8 mouse cellular contexts compared by ENCODE assay signal in genomic region chr11:116110131-116110530, GRCm38 (mm10). TPM values are rescaled to one million over a fixed set of nuclear protein-coding genes. Genes with fewer than 3 reads are reported as not detected.
A peak's percentile ranks its signal among the peaks of the same experiment; 100 is the strongest.
DNase-seq lines count a peak whose midpoint lies in the region; ATAC-seq and TF ChIP-seq lines count a peak whose summit lies in the region.

No protein-coding gene starts in this region.

- H3K27me3 ChIP-seq in forebrain, embryonic 15.5 days = peaks cover 67% of the 10 kb centered on the region
- H3K27me3 ChIP-seq in limb, embryonic 12.5 days = peaks cover 77% of the 10 kb centered on the region
- H3K27me3 ChIP-seq in midbrain, embryonic 13.5 days = peaks cover 74% of the 10 kb centered on the region

- ATAC-seq in forebrain, embryonic 15.5 days (replicated peaks) = 0 out of 2 replicates have a peak, but pooled peaks have one; percentile 29
- no peak for ATAC-seq in limb, embryonic 12.5 days (ENCODE audit: insufficient number of reproducible peaks, insufficient read depth, low FRiP score, low TSS enrichment, low read depth)
- ATAC-seq in midbrain, embryonic 13.5 days = no peak

- peaks cover 34% of the 10 kb centered on the region for H3K4me1 ChIP-seq in forebrain, embryonic 15.5 days
- peaks cover 47% of the 10 kb centered on the region for H3K4me1 ChIP-seq in limb, embryonic 12.5 days (replicated peaks)
- peaks cover 39% of the 10 kb centered on the region for H3K4me1 ChIP-seq in midbrain, embryonic 13.5 days (replicated peaks)

- WGBS in forebrain, embryonic 15.5 days = under 1% methylated on average over 25 of the region's 35 CpGs
- WGBS in limb, embryonic 12.5 days = 1% methylated on average over 35 of the region's 35 CpGs
- 2% methylated on average over 28 of the region's 35 CpGs for WGBS in midbrain, embryonic 13.5 days

- H3K9ac ChIP-seq in forebrain, embryonic 15.5 days (replicated peaks) = no peak overlapping the region
- peak overlapping the region; percentile 52 for H3K9ac ChIP-seq in limb, embryonic 12.5 days (replicated peaks)
- peak overlapping the region; percentile 29; the same call in 1 of the 2 replicates for H3K9ac ChIP-seq in midbrain, embryonic 13.5 days (replicated peaks)

- DNase-seq in layer of hippocampus, adult 2 months (ENCODE audit: low spot score in 2 of 2) = no peak
- DNase-seq in layer of hippocampus, postnatal 36 days = no peak
- DNase-seq in heart, postnatal 4 days = peak; percentile 93
- DNase-seq in cerebellum, adult 9-11 months = no peak
- no peak for DNase-seq in thymus, postnatal 36 days

- H3K9me3 ChIP-seq in forebrain, embryonic 15.5 days = no peaks in the 10 kb centered on the region
- H3K9me3 ChIP-seq in limb, embryonic 12.5 days = no peaks in the 10 kb centered on the region
- H3K9me3 ChIP-seq in midbrain, embryonic 13.5 days = no peaks in the 10 kb centered on the region

- no peaks in the 10 kb centered on the region for H3K36me3 ChIP-seq in forebrain, embryonic 15.5 days
- H3K36me3 ChIP-seq in limb, embryonic 12.5 days = no peaks in the 10 kb centered on the region
- no peaks in the 10 kb centered on the region for H3K36me3 ChIP-seq in midbrain, embryonic 13.5 days

- peak overlapping the region; percentile 79 for H3K27ac ChIP-seq in layer of hippocampus, adult 2 months
- no peak overlapping the region for H3K27ac ChIP-seq in forebrain, embryonic 15.5 days (replicated peaks)
- H3K27ac ChIP-seq in limb, embryonic 12.5 days = no peak overlapping the region
- H3K27ac ChIP-seq in midbrain, embryonic 13.5 days = no peak overlapping the region

- TF ChIP-seq CTCF in layer of hippocampus, adult 2 months (conservative IDR thresholded peaks at IDR 0.05) = no peak

- H3K4me3 ChIP-seq in layer of hippocampus, adult 2 months = peak overlapping the region; percentile 56
- peak overlapping the region; percentile 35 for H3K4me3 ChIP-seq in forebrain, embryonic 15.5 days
- peak overlapping the region; percentile 44 for H3K4me3 ChIP-seq in limb, embryonic 12.5 days (replicated peaks)
- H3K4me3 ChIP-seq in midbrain, embryonic 13.5 days (replicated peaks) = peak overlapping the region; percentile 37

- peak overlapping the region; percentile 46 for H3K4me2 ChIP-seq in forebrain, embryonic 15.5 days (replicated peaks)
- peak overlapping the region; percentile 61 for H3K4me2 ChIP-seq in limb, embryonic 12.5 days
- H3K4me2 ChIP-seq in midbrain, embryonic 13.5 days (replicated peaks) = peak overlapping the region; percentile 53

RNA-seq across cellular contexts. Expression of gene Trim47, which starts 16.9 kb away (rescaled TPM):
- total RNA-seq in layer of hippocampus, adult 2 months (2021) = 1 to 10 TPM; 4.6 to 7.2 TPM
- total RNA-seq in layer of hippocampus, postnatal 36 days (2021) = 1 to 10 TPM; 4.4 to 4.6 TPM
- polyA plus RNA-seq in forebrain, embryonic 15.5 days (2015; fragmentation: Nextera tagmentation; extraction: Ambion mirVana) = 7.0 and 7.7 TPM in 2 replicates
- total RNA-seq in heart, postnatal 4 days (2021) = 10 to 100 TPM; 47.1 to 50.9 TPM
- 6.0 and 7.9 TPM in 2 replicates for polyA plus RNA-seq in limb, embryonic 12.5 days (2016; fragmentation: Nextera tagmentation; extraction: Ambion mirVana)
- 2.0 and 3.4 TPM in 2 replicates for polyA plus RNA-seq in midbrain, embryonic 13.5 days (2015; fragmentation: Nextera tagmentation; extraction: Ambion mirVana)

RNA-seq across cellular contexts. Expression of gene Trim65, which starts 20.8 kb away (rescaled TPM):
- 1 to 10 TPM; 6.9 to 7.7 TPM for total RNA-seq in layer of hippocampus, adult 2 months (2021)
- total RNA-seq in layer of hippocampus, postnatal 36 days (2021) = 1 to 10 TPM; 7.1 to 8.0 TPM
- 1.6 and 1.9 TPM in 2 replicates for polyA plus RNA-seq in forebrain, embryonic 15.5 days (2015; fragmentation: Nextera tagmentation; extraction: Ambion mirVana)
- total RNA-seq in heart, postnatal 4 days (2021) = 1 to 10 TPM; 4.3 to 4.8 TPM
- polyA plus RNA-seq in limb, embryonic 12.5 days (2016; fragmentation: Nextera tagmentation; extraction: Ambion mirVana) = 2.1 and 3.0 TPM in 2 replicates
- 1.3 and 1.8 TPM in 2 replicates for polyA plus RNA-seq in midbrain, embryonic 13.5 days (2015; fragmentation: Nextera tagmentation; extraction: Ambion mirVana)

RNA-seq across cellular contexts. Expression of gene Wbp2, which starts 23.3 kb away (rescaled TPM):
- 100 to 1,000 TPM; 417 to 440 TPM for total RNA-seq in layer of hippocampus, adult 2 months (2021)
- total RNA-seq in layer of hippocampus, postnatal 36 days (2021) = 100 to 1,000 TPM; 402 to 404 TPM
- 138 and 144 TPM in 2 replicates for polyA plus RNA-seq in forebrain, embryonic 15.5 days (2015; fragmentation: Nextera tagmentation; extraction: Ambion mirVana)
- 100 to 1,000 TPM; 107 TPM for total RNA-seq in heart, postnatal 4 days (2021)
- polyA plus RNA-seq in limb, embryonic 12.5 days (2016; fragmentation: Nextera tagmentation; extraction: Ambion mirVana) = 33.2 and 36.6 TPM in 2 replicates
- 128 and 132 TPM in 2 replicates for polyA plus RNA-seq in midbrain, embryonic 13.5 days (2015; fragmentation: Nextera tagmentation; extraction: Ambion mirVana)

RNA-seq across cellular contexts. Expression of gene Mrpl38, which starts 28.5 kb away (rescaled TPM):
- total RNA-seq in layer of hippocampus, adult 2 months (2021) = 10 to 100 TPM; 64.6 to 66.8 TPM
- total RNA-seq in layer of hippocampus, postnatal 36 days (2021) = 10 to 100 TPM; 55.1 to 58.2 TPM
- polyA plus RNA-seq in forebrain, embryonic 15.5 days (2015; fragmentation: Nextera tagmentation; extraction: Ambion mirVana) = 77.7 and 78.5 TPM in 2 replicates
- total RNA-seq in heart, postnatal 4 days (2021) = 10 to 100 TPM; 52.5 to 55.3 TPM
- polyA plus RNA-seq in limb, embryonic 12.5 days (2016; fragmentation: Nextera tagmentation; extraction: Ambion mirVana) = 86.9 and 90.8 TPM in 2 replicates
- 76.2 and 78.3 TPM in 2 replicates for polyA plus RNA-seq in midbrain, embryonic 13.5 days (2015; fragmentation: Nextera tagmentation; extraction: Ambion mirVana)

RNA-seq across cellular contexts. Expression of gene Unc13d, which starts 32.4 kb away (rescaled TPM):
- 1 to 10 TPM; 1.3 to 2.1 TPM for total RNA-seq in layer of hippocampus, adult 2 months (2021)
- 1 to 10 TPM; 1.9 to 2.4 TPM for total RNA-seq in layer of hippocampus, postnatal 36 days (2021)
- 0.70 and 0.80 TPM in 2 replicates for polyA plus RNA-seq in forebrain, embryonic 15.5 days (2015; fragmentation: Nextera tagmentation; extraction: Ambion mirVana)
- under 1 TPM; 0.88 to 0.95 TPM for total RNA-seq in heart, postnatal 4 days (2021)
- 1.4 and 1.7 TPM in 2 replicates for polyA plus RNA-seq in limb, embryonic 12.5 days (2016; fragmentation: Nextera tagmentation; extraction: Ambion mirVana)
- polyA plus RNA-seq in midbrain, embryonic 13.5 days (2015; fragmentation: Nextera tagmentation; extraction: Ambion mirVana) = 1.2 TPM in 2 replicates

Comparison
In these comparisons a context has a peak if more than half of its experiments do, and no peak if none do; other contexts are left out.
1. RNA of gene Trim47, which starts 16.9 kb away (total RNA-seq): 47.1 to 50.9 TPM in heart, postnatal 4 days; 4.6 to 7.2 TPM in layer of hippocampus, adult 2 months and 4.4 to 4.6 TPM in layer of hippocampus, postnatal 36 days; every median in the first group is over 4 times any median in the second.
2. Peak in every context shown above with its lines, with median percentiles within 50 percentile points of each other: H3K4me3 ChIP-seq and H3K4me2 ChIP-seq.